Mouse (Mus musculus): ENCODE measurements around the gene Rab3il1.

DNA sequence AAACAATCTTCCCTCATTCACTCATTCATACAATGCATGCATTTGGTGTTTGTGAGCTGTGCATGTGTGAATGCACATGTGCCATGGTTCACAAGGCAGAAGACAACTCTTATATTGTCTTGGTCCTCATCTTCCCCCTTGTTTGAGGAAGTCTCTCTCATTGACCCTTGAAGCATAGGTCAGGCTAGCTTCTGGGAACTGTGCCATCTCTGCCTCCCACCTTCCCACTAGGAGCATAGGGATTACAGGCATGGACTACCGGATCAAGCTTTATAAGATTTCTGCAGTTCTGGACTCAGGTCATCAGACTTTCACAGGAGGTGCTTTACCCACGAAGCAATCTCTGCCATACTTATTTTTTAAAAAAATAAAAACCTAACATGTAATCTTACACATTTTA lies 36.1 kb downstream of the Rab3il1 start:
- no peak for TF ChIP-seq POLR2A (IDR thresholded peaks at IDR 0.05; ENCODE audit: borderline replicate concordance, extremely low read depth, low read depth, low read length)
- TF ChIP-seq CTCF (IDR thresholded peaks at IDR 0.05; ENCODE audit: insufficient read depth, low read length): no peak
